Mouse (Mus musculus): ENCODE measurements around the gene Chaf1a. TPM values are rescaled to one million over a fixed set of nuclear protein-coding genes. Genes with fewer than 3 reads are reported as not detected.
A peak's percentile ranks its signal among the peaks of the same experiment; 100 is the strongest.

Gene Chaf1a
- total and polyA plus RNA-seq, 3 experiments: 0.45 to 1.3 (median 0.99) TPM

DNA sequence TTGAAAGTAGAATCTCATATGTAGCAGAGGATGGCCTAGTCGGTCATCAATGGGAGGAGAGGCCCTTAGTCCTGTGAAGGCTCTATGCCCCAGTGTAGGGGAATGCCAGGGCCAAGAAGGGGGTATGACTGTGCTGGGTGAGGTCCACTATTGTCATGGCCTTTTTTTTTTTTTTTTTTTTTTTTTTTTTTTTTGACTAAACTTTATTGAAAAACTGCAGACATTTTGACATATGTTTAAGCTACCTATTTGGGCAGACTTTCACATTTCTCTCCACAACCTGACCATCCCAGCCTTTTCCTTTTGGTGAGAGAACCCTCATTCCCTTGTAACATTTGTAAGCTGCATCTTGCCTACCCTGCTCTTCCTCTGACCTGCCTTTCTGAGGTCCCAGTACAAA, 52.1 kb downstream of the Chaf1a start:
- intact Hi-C loops (cut with DNase I): no loop called here
- Histone ChIP-seq H3K4me3 (no peak overlapping the region), H3K27ac (no peak overlapping the region), H3K27me3 (ENCODE audit: control insufficient read depth, insufficient read depth, low read length) (no peaks in the 10 kb centered on the region), H3K9ac (ENCODE audit: low read depth, low read length) (no peak overlapping the region), H3K4me1 (ENCODE audit: control insufficient read depth, insufficient read depth, low read length) (no peaks in the 10 kb centered on the region), H3K79me2 (replicated peaks; ENCODE audit: control insufficient read depth, insufficient read depth, low read length) (no peaks in the 10 kb centered on the region), H3K36me3 (ENCODE audit: control insufficient read depth, insufficient read depth, low read length) (no peaks in the 10 kb centered on the region)
- TF ChIP-seq EP300 (IDR thresholded peaks at IDR 0.05; ENCODE audit: insufficient read depth, low read depth, low read length) (no peak), CTCF (IDR thresholded peaks at IDR 0.05) (no peak), POLR2A (IDR thresholded peaks at IDR 0.05; ENCODE audit: insufficient read depth, low read depth, low read length) (no peak)
- DNase-seq: no peak
- WGBS: 77% methylated on average over 1 of the region's 1 CpGs

DNA sequence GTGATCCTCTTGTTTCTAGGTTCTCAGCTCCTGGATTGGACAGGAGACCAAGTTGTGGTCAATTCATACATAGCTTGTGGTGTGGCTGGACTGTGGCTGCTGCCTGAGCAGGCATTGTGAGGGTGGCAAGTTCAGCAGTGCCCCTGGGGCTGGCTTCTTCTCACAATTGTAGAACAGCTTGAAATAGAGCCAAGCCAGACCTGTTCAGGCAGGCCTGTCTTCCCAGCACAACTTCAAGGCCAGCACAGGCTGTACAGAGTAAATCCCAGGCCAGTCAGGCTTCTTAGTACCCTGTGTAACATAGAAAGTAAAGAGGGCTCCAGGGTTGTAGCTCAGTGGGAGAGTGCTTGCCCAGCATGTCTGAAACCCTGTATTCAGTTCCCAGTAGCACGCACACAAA, 52.6 kb downstream of the Chaf1a start:
- intact Hi-C loops (cut with DNase I): no loop called here
- Histone ChIP-seq H3K4me1 (ENCODE audit: control insufficient read depth, insufficient read depth, low read length) (no peaks in the 10 kb centered on the region), H3K79me2 (replicated peaks; ENCODE audit: control insufficient read depth, insufficient read depth, low read length) (no peaks in the 10 kb centered on the region), H3K36me3 (ENCODE audit: control insufficient read depth, insufficient read depth, low read length) (no peaks in the 10 kb centered on the region), H3K27me3 (ENCODE audit: control insufficient read depth, insufficient read depth, low read length) (no peaks in the 10 kb centered on the region), H3K27ac (no peak overlapping the region), H3K9ac (ENCODE audit: low read depth, low read length) (no peak overlapping the region), H3K4me3 (no peak overlapping the region)
- WGBS: 97% methylated on average over 1 of the region's 1 CpGs
- TF ChIP-seq POLR2A (IDR thresholded peaks at IDR 0.05; ENCODE audit: insufficient read depth, low read depth, low read length): no peak
- no peak for DNase-seq

DNA sequence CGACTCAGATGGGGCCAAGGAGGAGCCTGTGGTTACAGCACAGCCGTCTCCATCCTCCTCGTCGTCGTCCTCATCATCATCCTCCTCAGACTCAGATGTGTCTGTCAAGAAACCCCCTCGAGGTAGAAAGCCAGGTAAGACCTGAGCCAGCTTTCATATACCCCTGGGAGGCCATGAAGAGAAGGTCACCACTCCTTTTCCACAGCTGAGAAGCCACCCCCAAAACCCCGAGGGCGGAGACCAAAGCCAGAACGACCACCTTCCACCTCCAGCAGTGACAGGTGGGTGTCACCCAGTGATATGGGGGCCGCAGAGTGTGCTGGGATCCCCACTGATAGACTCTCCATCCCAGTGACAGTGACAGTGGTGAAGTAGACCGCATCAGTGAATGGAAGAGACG, 56.6 kb downstream of the Chaf1a start:
- Histone ChIP-seq H3K79me2 (replicated peaks; ENCODE audit: control insufficient read depth, insufficient read depth, low read length) (no peaks in the 10 kb centered on the region), H3K36me3 (ENCODE audit: control insufficient read depth, insufficient read depth, low read length) (no peaks in the 10 kb centered on the region), H3K27ac (no peak overlapping the region), H3K4me3 (no peak overlapping the region), H3K4me1 (ENCODE audit: control insufficient read depth, insufficient read depth, low read length) (no peaks in the 10 kb centered on the region), H3K27me3 (ENCODE audit: control insufficient read depth, insufficient read depth, low read length) (no peaks in the 10 kb centered on the region), H3K9ac (ENCODE audit: low read depth, low read length) (no peak overlapping the region)
- intact Hi-C loops (cut with DNase I): no loop called here
- no peak for DNase-seq
- TF ChIP-seq POLR2A (IDR thresholded peaks at IDR 0.05; ENCODE audit: insufficient read depth, low read depth, low read length) (no peak), CTCF (IDR thresholded peaks at IDR 0.05) (no peak), EP300 (IDR thresholded peaks at IDR 0.05; ENCODE audit: insufficient read depth, low read depth, low read length) (no peak)
- 89% methylated on average over 12 of the region's 12 CpGs for WGBS

GRCm38 (mm10) chr17:56098180-56098579, 57.9 kb downstream of the Chaf1a start:
- H3K79me2 ChIP-seq (replicated peaks; ENCODE audit: control insufficient read depth, insufficient read depth, low read length): no peaks in the 10 kb centered on the region
- H3K36me3 ChIP-seq (ENCODE audit: control insufficient read depth, insufficient read depth, low read length): no peaks in the 10 kb centered on the region
- H3K9ac ChIP-seq (ENCODE audit: low read depth, low read length): no peak overlapping the region
- intact Hi-C loops (cut with DNase I): no loop called here
- H3K27ac ChIP-seq: no peak overlapping the region
- DNase-seq: no peak
- no peaks in the 10 kb centered on the region for H3K4me1 ChIP-seq (ENCODE audit: control insufficient read depth, insufficient read depth, low read length)
- no peak overlapping the region for H3K4me3 ChIP-seq
- WGBS: 88% methylated on average over 8 of the region's 8 CpGs
- TF ChIP-seq EP300 (IDR thresholded peaks at IDR 0.05; ENCODE audit: insufficient read depth, low read depth, low read length) (no peak), POLR2A (IDR thresholded peaks at IDR 0.05; ENCODE audit: insufficient read depth, low read depth, low read length) (no peak), CTCF (IDR thresholded peaks at IDR 0.05) (no peak)
- H3K27me3 ChIP-seq (ENCODE audit: control insufficient read depth, insufficient read depth, low read length): no peaks in the 10 kb centered on the region

DNA sequence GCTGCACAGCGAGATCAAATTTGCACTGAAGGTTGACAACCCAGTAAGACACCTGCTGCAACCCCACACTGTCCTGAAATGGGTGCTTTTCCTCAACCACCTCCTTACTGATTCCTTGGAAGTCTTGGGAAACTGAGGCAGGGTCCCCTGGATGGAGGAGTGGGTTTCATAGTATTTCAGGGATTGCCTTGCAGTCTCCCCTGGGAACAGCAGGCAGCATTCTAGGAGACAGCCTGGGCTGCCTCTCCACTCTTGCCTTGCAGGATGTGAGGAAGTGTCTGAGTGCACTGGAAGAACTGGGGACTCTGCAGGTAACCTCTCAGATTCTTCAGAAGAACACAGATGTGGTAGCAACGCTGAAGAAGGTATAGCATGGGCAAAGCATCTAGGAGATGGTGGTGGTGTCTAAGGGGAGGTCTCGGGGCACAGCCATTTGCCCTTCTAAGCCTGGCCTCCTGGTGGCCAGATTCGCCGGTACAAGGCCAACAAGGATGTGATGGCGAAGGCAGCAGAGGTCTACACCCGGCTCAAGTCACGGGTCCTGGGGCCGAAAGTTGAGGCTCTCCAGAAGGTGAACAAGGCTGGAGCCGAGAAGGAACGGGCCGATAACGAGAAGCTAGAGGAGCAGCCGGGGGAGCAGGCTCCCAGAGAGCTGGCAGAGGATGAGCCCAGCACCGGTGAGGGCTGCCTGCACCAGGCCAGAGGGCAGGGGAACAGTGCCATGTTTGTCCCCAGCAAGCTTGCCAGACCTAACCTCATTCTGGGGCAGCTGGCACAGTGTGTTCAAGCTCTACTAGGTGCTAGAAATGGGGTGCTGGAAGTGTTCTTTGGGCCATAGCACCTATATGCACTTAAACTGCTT, 58.7 kb downstream of the Chaf1a start:
- DNase-seq: peak in 1 of 2 experiments; percentile 47

GRCm38 (mm10) chr17:56100811-56101210, 60.6 kb downstream of the Chaf1a start:
- TF ChIP-seq POLR2A (IDR thresholded peaks at IDR 0.05; ENCODE audit: insufficient read depth, low read depth, low read length): peak; percentile 67; the same call in 1 of the 2 replicates
- peak; percentile 67; the same call in 1 of the 2 replicates for TF ChIP-seq EP300 (IDR thresholded peaks at IDR 0.05; ENCODE audit: insufficient read depth, low read depth, low read length)
- no peak for TF ChIP-seq CTCF (IDR thresholded peaks at IDR 0.05)
- H3K36me3 ChIP-seq (ENCODE audit: control insufficient read depth, insufficient read depth, low read length): no peaks in the 10 kb centered on the region
- peak; percentile 38 to 45 for DNase-seq
- H3K4me3 ChIP-seq: no peak overlapping the region
- H3K4me1 ChIP-seq (ENCODE audit: control insufficient read depth, insufficient read depth, low read length): no peaks in the 10 kb centered on the region
- no peak overlapping the region for H3K9ac ChIP-seq (ENCODE audit: low read depth, low read length)
- no peak overlapping the region for H3K27ac ChIP-seq
- 72% methylated on average over 3 of the region's 3 CpGs for WGBS
- no peaks in the 10 kb centered on the region for H3K27me3 ChIP-seq (ENCODE audit: control insufficient read depth, insufficient read depth, low read length)
- intact Hi-C loops (cut with DNase I): no loop called here
- no peaks in the 10 kb centered on the region for H3K79me2 ChIP-seq (replicated peaks; ENCODE audit: control insufficient read depth, insufficient read depth, low read length)

More for the DNA sequence above, 58.7 kb downstream of the Chaf1a start:
- intact Hi-C loops (cut with DNase I): no loop called here
- Histone ChIP-seq H3K4me3 (no peak overlapping the region), H3K27me3 (ENCODE audit: control insufficient read depth, insufficient read depth, low read length) (no peaks in the 10 kb centered on the region), H3K27ac (no peak overlapping the region), H3K9ac (ENCODE audit: low read depth, low read length) (no peak overlapping the region), H3K36me3 (ENCODE audit: control insufficient read depth, insufficient read depth, low read length) (no peaks in the 10 kb centered on the region), H3K79me2 (replicated peaks; ENCODE audit: control insufficient read depth, insufficient read depth, low read length) (no peaks in the 10 kb centered on the region), H3K4me1 (ENCODE audit: control insufficient read depth, insufficient read depth, low read length) (no peaks in the 10 kb centered on the region)
- TF ChIP-seq EP300 (IDR thresholded peaks at IDR 0.05; ENCODE audit: insufficient read depth, low read depth, low read length) (no peak), CTCF (IDR thresholded peaks at IDR 0.05) (peak; percentile 35), POLR2A (IDR thresholded peaks at IDR 0.05; ENCODE audit: insufficient read depth, low read depth, low read length) (no peak)
- 77% methylated on average over 15 of the region's 15 CpGs for WGBS
